Mouse (Mus musculus) kidney, embryonic 16.5 days (tissue): ENCODE measurements around the gene Ncoa3. TPM values are rescaled to one million over a fixed set of nuclear protein-coding genes. Genes with fewer than 3 reads are reported as not detected.

ENCODE experiments used
- ATAC-seq: fragments of 200-750 bp; cut with Nextera tagmentation; 2 replicates; pipeline ENCODE4 v1.8.0; 2017; ENCODE audit warnings: moderate TSS enrichment; ENCODE audit not compliant: low FRiP score, low TSS enrichment
- H3K27ac ChIP-seq: fragments of 300-500 bp; sonication (generic); 2 replicates; pipeline ENCODE4 v1.5.1; 2014; ENCODE audit warnings: low read length
- H3K27me3 ChIP-seq: fragments of 300-500 bp; sonication (generic); 2 replicates; pipeline ENCODE4 v1.6.1; 2014; ENCODE audit warnings: low read length, control low read depth, mixed read lengths; ENCODE audit not compliant: insufficient read depth
- H3K36me3 ChIP-seq: fragments of 300-500 bp; sonication (generic); 2 replicates; pipeline ENCODE4 v1.6.1; 2014; ENCODE audit warnings: low read length, control low read depth, mixed read lengths; ENCODE audit not compliant: insufficient read depth
- H3K4me1 ChIP-seq: fragments of 300-500 bp; sonication (generic); 2 replicates; pipeline ENCODE4 v1.6.1; 2014; ENCODE audit warnings: low read length, control low read depth, mixed read lengths; ENCODE audit not compliant: insufficient read depth
- H3K4me2 ChIP-seq: fragments of 300-500 bp; sonication (generic); replicated peaks from 2 replicates; pipeline ENCODE4 v1.6.1; 2014; ENCODE audit warnings: low read depth, low read length
- H3K4me3 ChIP-seq: fragments of 300-500 bp; sonication (generic); 2 replicates; pipeline ENCODE4 v1.5.1; 2014; ENCODE audit warnings: mild to moderate bottlenecking, low read length
- H3K9ac ChIP-seq: fragments of 300-500 bp; sonication (generic); replicated peaks from 2 replicates; pipeline ENCODE4 v1.6.1; 2014; ENCODE audit warnings: low read length
- H3K9me3 ChIP-seq: fragments of 300-500 bp; sonication (generic); 2 replicates; pipeline ENCODE4 v1.6.1; 2016; ENCODE audit warnings: low read length, control low read depth
- WGBS: fragments of 180-500 bp; shearing (Covaris S2); extraction: QIAGEN DNeasy Blood & Tissue Kit; methylation state at CpG from one replicate; pipeline ENCODE4 v1.1.7; 2014; 5-methylcytosine and 5-hydroxymethylcytosine counted together
- polyA plus RNA-seq: library from polyadenylated mRNA; unstranded; fragments of >200 nt; fragmentation: Nextera tagmentation; extraction: Ambion mirVana; gene quantifications from 2 replicates; pipeline ENCODE4 v1.2.1, GENCODE M21; 2015

Ncoa3 gene
- polyA plus RNA-seq, 1 experiment from 2014 or later: 19.1 TPM

- H3K4me1 ChIP-seq: peaks cover 49% of the 10 kb centered on the region
- H3K27me3 ChIP-seq: no peaks in the 10 kb centered on the region
These were observed 6.5 kb downstream of the Ncoa3 start for GRCm38 (mm10) chr2:165998969-165999368.

GRCm38 (mm10) chr2:165999790-166000189, 7.4 kb downstream of the Ncoa3 start:
- Histone ChIP-seq H3K4me2 (peak overlapping the region; percentile 24), H3K36me3 (no peaks in the 10 kb centered on the region), H3K27me3 (no peaks in the 10 kb centered on the region), H3K27ac (peak overlapping the region; percentile 34; the same call in 1 of the 2 replicates), H3K9me3 (no peaks in the 10 kb centered on the region), H3K4me1 (peaks cover 42% of the 10 kb centered on the region), H3K9ac (no peak overlapping the region), H3K4me3 (no peak overlapping the region)
- 10% methylated on average over 5 of the region's 5 CpGs for WGBS
- peak; percentile 59; the same call in 1 of the 2 replicates for ATAC-seq

More at GRCm38 (mm10) chr2:165998969-165999368, 6.5 kb downstream of the Ncoa3 start:
- Histone ChIP-seq H3K9me3 (peaks cover 4% of the 10 kb centered on the region; the same call in 1 of the 2 replicates), H3K27ac (peak overlapping the region; percentile 9; the same call in 1 of the 2 replicates), H3K9ac (no peak overlapping the region), H3K4me3 (no peak overlapping the region), H3K36me3 (no peaks in the 10 kb centered on the region), H3K4me2 (no peak overlapping the region)
- WGBS: 37% methylated on average over 4 of the region's 4 CpGs
- ATAC-seq: no peak

DNA sequence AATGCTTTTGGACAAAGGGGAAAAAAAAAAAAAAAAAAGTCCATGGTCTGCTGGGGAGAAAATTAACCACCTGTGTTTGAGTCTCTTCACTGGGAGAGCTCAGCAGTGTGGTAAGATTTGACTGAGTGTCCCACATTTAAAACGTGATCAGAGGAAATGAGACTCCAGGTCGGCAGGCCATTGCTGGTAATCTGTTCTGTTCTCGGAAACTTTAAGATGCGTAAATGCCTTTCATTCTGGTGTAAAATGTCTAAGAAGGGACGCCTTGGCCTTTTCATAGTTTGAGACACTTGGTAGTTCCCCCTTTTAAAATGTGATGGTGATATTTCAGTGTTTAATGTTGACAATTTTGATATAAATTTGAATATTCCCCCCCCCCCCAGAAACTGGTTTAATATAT, 7.8 kb downstream of the Ncoa3 start:
- Histone ChIP-seq H3K36me3 (no peaks in the 10 kb centered on the region), H3K4me3 (no peak overlapping the region), H3K9ac (no peak overlapping the region), H3K4me2 (no peak overlapping the region), H3K4me1 (peaks cover 42% of the 10 kb centered on the region), H3K9me3 (no peaks in the 10 kb centered on the region), H3K27me3 (no peaks in the 10 kb centered on the region), H3K27ac (peak overlapping the region; percentile 34; the same call in 1 of the 2 replicates)
- no peak for ATAC-seq
- 12% methylated on average over 5 of the region's 5 CpGs for WGBS

DNA sequence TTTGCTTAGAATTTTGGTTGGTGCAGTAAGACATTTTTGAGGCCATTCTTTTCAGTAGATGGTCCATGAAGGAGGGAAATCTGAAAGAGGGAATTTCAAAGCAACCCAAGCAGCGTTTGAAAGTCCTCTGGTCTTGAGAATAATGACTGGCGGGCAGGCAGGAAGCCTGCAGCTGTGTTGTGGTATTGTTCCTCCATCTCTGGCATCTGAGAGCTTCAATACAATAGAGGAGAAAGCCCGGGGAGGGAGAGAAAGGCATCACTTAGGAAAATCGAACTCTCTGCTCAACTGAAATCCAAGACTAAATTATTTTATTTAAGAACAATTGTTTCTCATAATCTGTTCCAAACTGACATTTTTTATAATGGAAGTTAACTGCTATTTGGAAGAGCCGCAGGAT, 8.3 kb downstream of the Ncoa3 start:
- Histone ChIP-seq H3K4me2 (no peak overlapping the region), H3K9me3 (no peaks in the 10 kb centered on the region), H3K36me3 (no peaks in the 10 kb centered on the region), H3K27ac (peak overlapping the region; percentile 40; the same call in 1 of the 2 replicates), H3K4me1 (peaks cover 38% of the 10 kb centered on the region), H3K9ac (no peak overlapping the region), H3K27me3 (no peaks in the 10 kb centered on the region), H3K4me3 (no peak overlapping the region)
- no peak for ATAC-seq
- 33% methylated on average over 5 of the region's 5 CpGs for WGBS

DNA sequence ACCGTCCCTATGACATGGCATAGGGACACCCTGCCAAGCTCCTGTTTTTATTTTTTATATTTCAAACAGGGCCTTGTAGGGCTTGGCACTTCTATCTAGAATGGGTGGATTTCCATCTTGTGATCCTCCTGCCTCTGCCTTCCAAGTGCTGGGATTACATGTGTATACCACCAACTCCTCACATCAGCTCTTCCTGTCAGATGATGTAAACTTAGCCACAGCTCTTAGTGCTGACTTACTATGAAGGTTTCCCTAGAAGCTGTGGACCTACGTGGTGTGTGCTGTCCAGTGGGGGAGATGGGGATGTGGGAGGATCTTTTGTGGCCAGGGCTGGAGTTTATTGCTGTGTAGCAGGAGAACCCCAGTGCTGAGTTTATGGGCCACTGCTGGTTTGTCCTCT, 8.9 kb downstream of the Ncoa3 start:
- no peak; the same call in 1 of the 2 replicates for ATAC-seq
- Histone ChIP-seq H3K4me2 (no peak overlapping the region), H3K27me3 (no peaks in the 10 kb centered on the region), H3K4me1 (peaks cover 34% of the 10 kb centered on the region), H3K4me3 (no peak overlapping the region), H3K36me3 (no peaks in the 10 kb centered on the region), H3K9ac (no peak overlapping the region), H3K27ac (0 out of 2 replicates have a peak overlapping the region, but pooled peaks have one; percentile 11), H3K9me3 (no peaks in the 10 kb centered on the region)
- 51% methylated on average over 2 of the region's 2 CpGs for WGBS

DNA sequence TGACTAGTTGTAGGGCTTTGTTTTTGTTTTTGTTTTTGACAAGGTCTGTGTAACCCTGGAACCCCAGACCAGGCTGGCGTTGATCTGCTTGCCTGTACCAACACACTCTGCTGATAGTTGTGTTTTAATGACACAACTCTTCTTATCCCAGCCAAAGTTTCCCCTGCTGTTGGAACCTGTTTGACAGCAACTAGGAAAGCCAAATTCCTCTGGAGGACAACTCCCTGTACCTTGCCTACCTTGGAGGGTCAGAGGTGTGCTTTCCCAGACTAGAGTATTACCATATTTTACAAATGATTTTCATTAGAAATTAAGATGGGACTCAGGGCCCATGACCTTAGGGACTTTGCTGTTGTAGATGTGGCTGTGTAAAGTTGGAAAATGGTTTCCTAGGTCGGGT, 9.3 kb downstream of the Ncoa3 start:
- Histone ChIP-seq H3K9ac (no peak overlapping the region), H3K27ac (no peak overlapping the region), H3K9me3 (no peaks in the 10 kb centered on the region), H3K4me3 (no peak overlapping the region), H3K27me3 (no peaks in the 10 kb centered on the region), H3K4me1 (peaks cover 34% of the 10 kb centered on the region), H3K4me2 (no peak overlapping the region), H3K36me3 (no peaks in the 10 kb centered on the region)
- ATAC-seq: no peak
- WGBS: 59% methylated on average over 2 of the region's 2 CpGs

DNA sequence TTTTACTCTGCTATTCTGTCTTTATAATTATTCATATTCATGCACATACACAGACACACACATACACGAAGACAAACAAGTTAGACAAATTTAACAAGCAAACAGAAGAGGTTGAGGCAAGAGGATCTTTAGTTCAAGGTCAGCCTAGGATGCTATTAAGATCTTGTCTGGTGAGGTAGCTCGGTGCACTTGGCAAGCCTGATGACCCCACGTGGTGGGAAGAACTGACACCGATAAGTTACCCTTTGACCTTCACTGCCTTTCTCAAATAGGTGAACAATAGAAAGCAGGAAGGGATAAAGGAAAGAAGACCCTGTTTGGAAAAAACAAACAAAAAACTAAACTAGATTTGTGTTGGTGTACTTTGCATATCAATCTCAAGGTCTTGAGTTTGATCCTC, 10.0 kb downstream of the Ncoa3 start:
- H3K27me3 ChIP-seq: no peaks in the 10 kb centered on the region

GRCm38 (mm10) chr2:166003004-166003403, 10.6 kb downstream of the Ncoa3 start:
- Histone ChIP-seq H3K4me3 (no peak overlapping the region), H3K9me3 (no peaks in the 10 kb centered on the region), H3K4me2 (no peak overlapping the region), H3K36me3 (no peaks in the 10 kb centered on the region), H3K4me1 (peaks cover 38% of the 10 kb centered on the region), H3K27ac (no peak overlapping the region), H3K27me3 (no peaks in the 10 kb centered on the region), H3K9ac (no peak overlapping the region)
- WGBS: 54% methylated on average over 1 of the region's 1 CpGs
- no peak for ATAC-seq

More for the DNA sequence above, 10.0 kb downstream of the Ncoa3 start:
- 71% methylated on average over 4 of the region's 4 CpGs for WGBS
- no peak overlapping the region for H3K4me2 ChIP-seq
- peaks cover 39% of the 10 kb centered on the region for H3K4me1 ChIP-seq
- no peaks in the 10 kb centered on the region for H3K36me3 ChIP-seq
- no peak overlapping the region for H3K9ac ChIP-seq
- H3K4me3 ChIP-seq: no peak overlapping the region
- no peaks in the 10 kb centered on the region for H3K9me3 ChIP-seq
- H3K27ac ChIP-seq: no peak overlapping the region
- ATAC-seq: no peak

- Histone ChIP-seq H3K4me3 (no peak overlapping the region), H3K27ac (no peak overlapping the region), H3K4me2 (no peak overlapping the region), H3K9me3 (no peaks in the 10 kb centered on the region), H3K9ac (no peak overlapping the region), H3K27me3 (no peaks in the 10 kb centered on the region), H3K36me3 (no peaks in the 10 kb centered on the region), H3K4me1 (peaks cover 35% of the 10 kb centered on the region)
- 0 out of 2 replicates have a peak, but pooled peaks have one; percentile 59 for ATAC-seq
- 65% methylated on average over 6 of the region's 6 CpGs for WGBS
These were observed 14.6 kb downstream of the Ncoa3 start for GRCm38 (mm10) chr2:166007046-166007445.

DNA sequence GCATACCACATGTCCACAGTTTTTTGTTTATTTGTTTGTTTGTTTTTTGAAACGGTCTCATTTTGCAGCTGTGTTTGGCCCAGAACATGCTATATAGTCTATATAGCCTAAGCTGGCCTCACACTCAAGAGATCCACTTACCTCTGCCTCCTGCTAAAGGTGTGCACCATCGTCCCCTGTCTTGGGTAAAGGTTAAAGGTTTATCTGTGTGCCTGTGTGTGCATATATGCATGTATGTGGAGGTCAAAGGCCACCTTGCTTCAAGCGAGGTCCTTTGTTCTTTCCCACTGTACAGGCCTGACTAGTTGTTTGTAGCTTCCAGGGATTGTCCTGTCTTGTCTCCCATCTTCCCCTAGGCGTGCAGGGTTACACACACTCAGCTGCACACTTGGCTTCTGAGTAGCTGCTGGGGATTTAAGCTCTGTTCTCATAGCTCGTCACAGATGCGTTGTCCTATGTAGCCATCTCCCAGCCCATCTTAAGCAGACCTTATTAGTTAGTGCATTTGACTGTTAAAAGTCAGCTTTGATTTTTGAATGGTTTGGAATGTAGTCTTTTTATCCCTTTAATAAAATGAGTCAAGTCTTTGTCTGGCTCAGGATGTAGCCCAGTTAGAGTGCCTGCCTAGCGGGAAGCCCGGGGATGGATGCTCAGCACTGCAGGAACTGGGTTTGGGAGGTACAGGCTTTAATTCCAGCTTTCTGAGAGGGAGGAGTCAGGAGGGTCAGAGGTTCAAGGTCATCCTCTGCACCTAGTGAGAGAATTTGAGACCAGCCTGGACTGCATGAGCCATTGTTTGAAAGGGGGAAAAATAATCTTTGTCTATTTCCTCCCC, 16.3 kb downstream of the Ncoa3 start:
- 0 out of 2 replicates have a peak overlapping the region, but pooled peaks have one; percentile 31 for H3K27ac ChIP-seq
- H3K9me3 ChIP-seq: no peaks in the 10 kb centered on the region
- no peak for ATAC-seq
- H3K9ac ChIP-seq: no peak overlapping the region
- H3K4me3 ChIP-seq: no peak overlapping the region
- 56% methylated on average over 8 of the region's 8 CpGs for WGBS
- no peaks in the 10 kb centered on the region for H3K36me3 ChIP-seq
- no peak overlapping the region for H3K4me2 ChIP-seq
- H3K27me3 ChIP-seq: no peaks in the 10 kb centered on the region
- peaks cover 44% of the 10 kb centered on the region for H3K4me1 ChIP-seq
